Mouse (Mus musculus) lung, adult 18-20 months (tissue): ENCODE measurements around the gene Urgcp.
"Not testable (repeated sequence)": the region's sequence is repeated elsewhere in the genome, so short reads cannot be mapped to it uniquely, and the experiment has no call there.

ENCODE experiments used
- DNase-seq, 2 experiments: peaks; one replicate each; pipeline ENCODE4 v3.0.0; 2022; ENCODE audit warnings: mixed read lengths in 2 of 2

Gene Urgcp

GRCm38 (mm10) chr11:5761820-5762632, at the start of gene Urgcp:
TSS of gene Urgcp (minus strand) at chr11:5762376.
- peak; percentile 94 to 95 for DNase-seq

GRCm38 (mm10) chr11:5809487-5809886, 47.3 kb upstream of the Urgcp start:
- DNase-seq: not testable (repeated sequence)

- no peak for DNase-seq
Measured at GRCm38 (mm10) chr11:5807956-5808355, 45.8 kb upstream of the Urgcp start.

- DNase-seq: no peak
Measured at GRCm38 (mm10) chr11:5805711-5806110, 43.5 kb upstream of the Urgcp start.

GRCm38 (mm10) chr11:5804174-5804573, 42.0 kb upstream of the Urgcp start:
- no peak for DNase-seq

GRCm38 (mm10) chr11:5803551-5803981, 41.4 kb upstream of the Urgcp start, which contains the start of gene Pgam2:
TSS of gene Pgam2 (minus strand) at chr11:5803733.
- no peak for DNase-seq

GRCm38 (mm10) chr11:5802457-5803217, 40.5 kb upstream of the Urgcp start:
- peak in 1 of 2 experiments; percentile 26 for DNase-seq

GRCm38 (mm10) chr11:5802005-5802404, 39.8 kb upstream of the Urgcp start:
- no peak for DNase-seq

GRCm38 (mm10) chr11:5801511-5801910, 39.3 kb upstream of the Urgcp start:
- no peak for DNase-seq

GRCm38 (mm10) chr11:5799621-5800490, 37.7 kb upstream of the Urgcp start:
- DNase-seq: peak; percentile 81 to 88

GRCm38 (mm10) chr11:5797928-5798327, 35.8 kb upstream of the Urgcp start:
- no peak for DNase-seq

- DNase-seq: no peak
Measured at GRCm38 (mm10) chr11:5797371-5797770, 35.2 kb upstream of the Urgcp start.

GRCm38 (mm10) chr11:5796939-5797338, 34.8 kb upstream of the Urgcp start:
- DNase-seq: no peak

- no peak for DNase-seq
Measured at GRCm38 (mm10) chr11:5795706-5796105, 33.5 kb upstream of the Urgcp start.

GRCm38 (mm10) chr11:5795290-5795689, 33.1 kb upstream of the Urgcp start:
- peak in 1 of 2 experiments; percentile 27 for DNase-seq

GRCm38 (mm10) chr11:5790431-5790830, 28.3 kb upstream of the Urgcp start:
- DNase-seq: no peak

- no peak for DNase-seq
Measured at GRCm38 (mm10) chr11:5789754-5790333, 27.7 kb upstream of the Urgcp start.

GRCm38 (mm10) chr11:5789071-5789753, 27.0 kb upstream of the Urgcp start:
- peak in 1 of 2 experiments; percentile 31 for DNase-seq

GRCm38 (mm10) chr11:5788056-5789014, 26.2 kb upstream of the Urgcp start, which contains the start of gene Dbnl:
TSS of gene Dbnl (plus strand) at chr11:5788488.
- DNase-seq: peak; percentile 97 to 98

GRCm38 (mm10) chr11:5787671-5788055, 25.5 kb upstream of the Urgcp start:
- DNase-seq: no peak
